Mouse (Mus musculus) gastrocnemius, adult 18-20 months (tissue): ENCODE data around the gene Shb. TPM values are rescaled to one million over a fixed set of nuclear protein-coding genes. Genes with fewer than 3 reads are reported as not detected.

Source experiments
- DNase-seq: peaks from one replicate; pipeline ENCODE4 v3.0.0; 2021; ENCODE audit warnings: low spot score
- total RNA-seq, 2 experiments: library from RNA; stranded (reverse); gene quantifications; 2 replicates each; pipeline ENCODE4 v1.2.3; 2021

The Shb gene
- total RNA-seq, 2 experiments from 2014 or later: 5.6 to 6.8 TPM

DNA sequence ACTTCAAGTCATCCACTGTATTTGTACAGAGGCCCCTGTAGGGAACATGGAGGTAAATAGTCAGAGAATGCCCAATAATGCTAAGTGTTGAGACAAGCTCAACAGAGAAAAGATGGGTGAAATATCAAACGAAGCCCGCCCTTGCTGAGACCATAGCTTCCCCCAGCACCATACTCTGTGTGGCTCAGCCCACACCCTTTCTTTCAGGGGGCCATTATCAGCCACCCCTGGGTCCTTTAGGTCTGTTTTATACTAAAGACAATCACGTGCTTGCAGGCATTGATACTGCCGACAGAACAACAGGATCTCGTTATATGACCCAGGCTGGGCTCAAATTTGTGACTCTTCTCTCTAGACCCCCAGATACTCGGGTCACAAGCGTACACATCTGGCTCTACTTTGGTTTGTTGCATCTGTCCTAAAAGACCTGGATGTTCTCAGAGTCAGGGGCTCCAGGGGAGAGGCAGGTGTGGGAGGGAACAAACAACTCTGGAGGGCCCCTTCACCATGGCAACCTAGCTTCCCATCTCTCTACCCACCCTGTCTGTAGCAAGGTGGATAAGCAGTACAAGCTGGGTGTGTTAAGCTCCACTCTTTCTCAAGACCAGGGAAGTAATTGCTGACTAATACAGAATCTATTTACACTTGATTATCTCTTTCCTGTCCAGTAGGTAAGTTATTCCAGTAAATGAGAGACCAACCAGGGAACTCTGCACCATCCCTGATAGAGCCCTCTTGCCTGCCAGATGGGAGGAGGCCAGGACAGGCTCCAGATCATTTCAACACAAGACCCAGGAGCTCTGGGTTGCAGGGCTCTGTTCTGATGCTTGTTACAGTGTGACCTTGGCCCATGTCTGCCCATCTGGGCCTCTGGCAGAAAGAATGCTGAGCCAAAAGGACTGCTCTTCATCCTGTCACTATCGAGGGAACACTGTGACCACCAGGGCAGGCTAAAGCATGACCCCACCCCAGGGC is 48.7 kb downstream of the Shb start:
- no peak for DNase-seq

DNA sequence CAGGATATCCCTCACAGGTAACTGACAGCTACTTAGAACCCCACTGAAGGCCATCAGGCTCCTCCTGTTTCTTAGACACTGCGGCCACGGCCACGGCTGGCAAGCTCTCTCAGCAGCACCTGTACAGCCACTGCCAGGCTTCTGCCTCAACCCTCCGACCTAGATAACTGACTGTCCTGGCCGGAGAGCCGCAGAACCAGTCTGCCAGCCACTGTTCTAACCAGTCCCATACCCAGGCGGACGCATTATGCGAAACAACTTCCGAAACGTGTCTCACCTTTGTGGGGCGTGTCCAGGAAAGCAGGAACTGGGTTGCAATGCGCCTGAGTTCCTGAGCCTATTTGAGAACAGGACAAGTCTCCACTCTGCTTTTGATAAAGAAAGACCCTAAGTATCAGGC is 50.0 kb downstream of the Shb start:
- DNase-seq: no peak

DNA sequence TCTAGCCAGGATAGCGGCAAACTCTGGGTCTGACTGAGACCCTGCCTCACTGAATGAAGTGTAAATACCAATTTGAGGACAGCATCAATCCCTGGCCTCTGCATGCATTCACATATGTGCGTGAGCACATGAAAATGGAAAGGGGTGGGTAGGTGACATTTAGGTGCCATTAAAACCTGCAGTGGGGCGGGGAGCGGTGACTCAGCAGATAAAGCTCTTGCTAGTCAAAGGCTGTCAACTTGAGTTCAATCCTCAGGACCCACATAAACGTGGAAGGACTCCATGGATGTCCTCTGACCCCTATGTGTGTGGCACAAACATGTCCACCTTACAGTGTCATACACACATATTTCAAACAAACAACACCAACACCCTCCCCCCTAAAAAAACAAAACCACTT is 50.8 kb downstream of the Shb start:
- DNase-seq: no peak

DNA sequence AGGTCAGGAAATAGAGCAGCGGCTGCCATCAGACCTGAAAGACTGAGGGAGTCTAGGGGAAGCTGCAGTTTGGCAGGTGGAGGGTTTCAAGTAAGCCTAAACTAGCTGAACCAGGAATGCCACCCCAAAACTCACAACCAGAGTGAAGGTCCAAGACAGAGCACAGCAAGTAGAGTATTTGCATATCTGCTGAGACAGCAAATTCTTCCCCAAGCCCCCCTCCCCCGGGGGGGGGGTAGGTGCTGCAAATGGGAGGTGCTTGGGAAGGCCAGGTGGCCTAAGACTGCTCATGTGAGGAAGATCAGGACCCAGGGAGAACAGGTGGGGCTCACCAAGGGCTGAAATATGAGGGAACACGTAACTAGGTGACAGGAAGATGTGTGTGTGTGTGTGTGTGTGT is 51.7 kb downstream of the Shb start:
- DNase-seq: no peak

DNA sequence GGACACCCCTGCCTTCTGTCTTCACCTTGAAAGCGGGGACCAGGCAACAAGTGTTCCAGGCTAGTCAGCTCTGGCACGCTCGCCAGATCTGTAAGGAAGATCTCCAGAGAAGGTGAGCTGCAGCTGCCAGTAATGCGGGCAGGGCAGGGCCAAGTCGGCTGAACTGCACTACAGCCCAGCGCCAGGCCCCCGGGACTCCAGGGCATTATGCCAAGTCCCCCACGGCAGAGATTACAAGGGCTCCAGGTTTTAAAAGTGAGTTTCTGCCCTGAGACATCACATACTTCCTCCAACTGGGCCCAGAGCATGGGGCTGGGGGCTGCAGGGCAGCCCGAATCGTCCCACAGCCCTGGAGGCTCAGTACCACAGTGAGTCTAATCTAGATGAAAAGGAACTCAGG is 52.8 kb downstream of the Shb start:
- DNase-seq: no peak

DNA sequence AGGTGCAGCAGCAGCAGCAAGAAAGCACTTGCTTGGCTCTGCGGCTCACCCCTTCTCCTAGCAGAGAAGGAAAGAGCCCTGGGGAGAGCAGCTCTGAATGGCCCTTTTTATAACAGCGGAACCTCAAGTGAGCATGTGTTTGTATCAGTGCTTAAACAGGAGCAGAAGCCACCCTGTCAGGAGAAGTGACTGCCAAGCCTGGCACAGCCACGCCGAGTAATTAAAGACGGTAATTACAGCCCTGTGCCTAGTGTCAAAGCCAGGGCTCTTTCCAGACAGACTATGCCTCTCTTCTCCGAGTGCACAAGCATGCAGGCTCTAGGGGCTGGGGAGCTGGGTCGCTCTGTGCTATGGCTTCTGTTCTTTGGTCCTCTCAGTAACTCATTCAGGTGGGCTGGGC is 54.1 kb downstream of the Shb start:
- no peak for DNase-seq

DNA sequence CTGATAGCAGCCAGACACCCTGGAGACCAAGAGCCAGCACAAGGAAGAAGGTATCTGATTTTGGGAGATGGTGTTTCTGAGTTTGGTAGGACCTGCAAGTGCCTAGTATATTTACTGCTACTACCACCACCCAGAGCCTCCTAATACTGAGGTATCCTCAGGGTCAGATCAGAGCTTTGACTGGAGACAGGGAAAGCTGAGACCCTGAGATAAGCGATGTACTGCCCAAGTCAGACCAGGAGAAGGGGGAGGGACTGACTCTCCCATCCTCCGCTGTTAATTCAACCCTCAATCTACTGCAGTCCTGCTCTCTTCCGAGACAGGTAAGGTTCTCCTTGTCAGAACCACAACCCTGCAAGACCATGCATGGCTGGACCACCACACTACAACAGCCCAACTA is 55.2 kb downstream of the Shb start:
- DNase-seq: no peak

DNA sequence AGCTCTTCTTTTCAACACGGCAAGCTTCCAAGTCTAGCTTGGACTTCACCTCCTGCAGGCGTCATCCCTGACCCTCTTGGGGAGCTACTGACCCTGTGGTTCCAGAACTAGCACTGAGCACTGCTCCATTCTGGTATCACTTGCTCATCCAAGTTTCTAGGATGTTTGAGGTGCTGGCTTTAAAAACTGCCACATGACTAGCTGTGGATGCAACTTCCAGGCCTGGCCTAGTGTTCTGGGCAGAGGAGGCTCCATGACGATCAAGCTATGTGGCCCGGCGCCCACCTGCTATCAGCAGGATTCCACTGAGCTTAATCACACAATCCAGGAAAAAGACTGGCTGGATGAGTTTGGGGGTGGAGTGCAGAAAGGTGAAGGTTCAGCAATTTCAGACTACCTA is 57.4 kb downstream of the Shb start:
- DNase-seq: peak; percentile 59

DNA sequence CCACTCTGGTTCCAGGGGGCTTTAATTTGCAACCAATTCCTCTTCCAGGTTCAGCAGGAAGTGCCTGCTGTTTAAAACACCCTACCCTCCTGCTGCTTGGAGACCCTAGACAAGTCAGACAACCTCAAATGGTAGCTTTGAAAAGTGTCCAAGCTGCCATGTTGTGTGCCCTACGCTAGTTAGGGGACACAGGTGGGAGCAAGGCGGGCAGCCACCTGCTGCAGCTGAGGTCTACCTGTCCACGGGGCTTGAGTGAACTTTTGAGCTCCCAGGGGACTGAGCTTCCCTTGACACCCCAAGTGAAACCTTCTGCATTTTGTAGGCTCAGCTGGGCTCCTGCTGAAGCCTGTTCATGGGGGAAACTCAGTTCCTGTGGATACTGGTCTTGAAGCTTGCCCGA is 58.1 kb downstream of the Shb start:
- no peak for DNase-seq

DNA sequence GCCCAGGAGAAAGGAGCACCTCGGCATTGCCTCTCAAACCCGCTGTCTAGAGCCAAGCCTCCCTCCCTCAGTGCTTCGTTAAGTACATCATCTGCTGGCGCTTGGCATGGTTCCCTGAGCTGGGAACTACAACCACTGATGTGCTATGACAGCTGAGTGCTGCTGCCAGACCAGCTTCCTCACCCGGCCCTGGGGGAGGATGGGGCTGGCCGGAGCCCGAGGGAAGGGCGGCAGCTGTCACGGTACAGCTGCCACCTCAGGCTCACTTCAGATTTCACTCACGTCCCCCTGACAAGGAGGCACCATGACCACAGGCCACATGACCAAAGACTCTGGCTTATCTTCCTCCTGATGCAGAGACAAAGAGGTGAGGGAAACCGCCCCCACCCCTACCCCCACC is 59.1 kb downstream of the Shb start:
- peak; percentile 92 for DNase-seq

DNA sequence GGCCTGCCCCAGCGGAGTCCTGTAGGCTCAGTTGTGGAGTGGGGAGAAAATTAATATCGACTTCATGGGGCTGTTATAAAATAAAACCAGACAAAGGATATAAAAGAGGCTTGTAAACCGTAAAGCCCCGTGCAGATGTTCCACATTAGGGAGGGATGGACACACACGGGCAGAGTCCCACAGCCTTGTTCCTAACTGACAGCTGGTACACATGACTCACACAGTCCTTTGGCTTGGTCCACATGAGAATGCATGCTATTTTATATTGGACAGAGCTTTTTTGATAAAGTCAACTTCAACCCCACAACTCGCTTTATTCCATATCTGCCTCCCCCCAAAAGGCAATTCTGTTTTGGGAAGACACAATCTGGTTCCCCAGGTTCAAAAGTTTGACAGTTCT is 59.6 kb downstream of the Shb start:
- DNase-seq: no peak

DNA sequence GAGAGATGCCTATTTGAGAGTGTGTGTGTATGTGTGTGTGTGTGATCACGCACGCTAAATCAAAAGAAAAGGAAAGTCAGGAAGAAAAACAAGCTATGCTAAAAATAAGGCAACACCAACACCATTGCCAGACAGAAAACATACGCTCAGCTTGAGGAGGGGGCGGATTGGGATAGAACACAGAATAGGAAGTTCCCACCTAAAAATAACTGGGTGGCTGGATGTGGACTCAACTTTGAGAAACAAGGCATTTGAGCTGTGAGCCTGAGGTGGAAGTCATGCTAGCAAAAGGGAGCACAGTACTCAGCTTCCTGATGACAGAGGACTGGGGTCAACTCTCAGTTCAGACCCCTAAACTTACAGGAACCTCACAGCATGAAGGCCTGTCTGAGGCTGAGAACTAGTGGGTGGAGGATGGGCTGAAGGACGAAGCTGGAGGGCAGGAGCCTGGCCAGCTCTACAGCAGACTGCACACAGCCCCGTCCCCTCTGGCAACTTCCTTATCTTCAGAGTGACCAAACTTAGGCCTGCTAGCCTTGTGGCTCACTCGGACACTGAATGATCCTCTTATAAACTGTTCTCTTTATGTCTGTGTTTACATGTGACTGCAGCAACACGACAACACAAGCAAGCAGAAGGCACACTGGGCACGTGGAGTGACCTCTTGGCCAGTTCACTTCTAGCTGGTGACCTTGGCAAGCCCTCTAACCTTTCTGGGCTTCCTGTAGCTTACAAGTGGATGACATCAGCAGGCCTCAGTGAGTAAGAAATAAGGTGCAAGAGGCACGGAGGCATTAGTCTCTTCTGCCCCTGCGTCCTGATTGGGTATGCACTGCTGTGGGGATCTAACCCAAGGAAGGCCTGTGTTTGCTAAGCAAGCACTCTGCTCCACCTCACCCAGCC is 60.4 kb downstream of the Shb start:
- no peak for DNase-seq

DNA sequence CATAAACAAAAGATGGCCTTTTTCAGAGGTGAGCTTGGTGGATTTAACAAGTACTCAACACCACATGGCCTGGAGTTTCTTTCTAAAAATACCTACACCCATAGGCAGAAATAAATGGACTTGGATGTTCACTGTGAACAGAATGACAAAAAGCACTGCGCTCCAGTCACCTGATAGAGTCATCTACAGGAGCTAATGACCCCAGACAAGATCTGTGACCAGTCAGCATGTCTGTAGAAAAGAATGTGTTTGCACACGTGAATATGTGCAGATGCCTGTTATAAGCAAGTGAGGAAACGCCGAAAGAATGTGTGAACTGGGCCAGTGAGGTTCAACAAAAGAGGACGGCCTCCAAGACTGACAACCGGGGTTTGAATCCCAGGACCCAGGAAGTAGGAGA is 63.2 kb downstream of the Shb start:
- DNase-seq: no peak

DNA sequence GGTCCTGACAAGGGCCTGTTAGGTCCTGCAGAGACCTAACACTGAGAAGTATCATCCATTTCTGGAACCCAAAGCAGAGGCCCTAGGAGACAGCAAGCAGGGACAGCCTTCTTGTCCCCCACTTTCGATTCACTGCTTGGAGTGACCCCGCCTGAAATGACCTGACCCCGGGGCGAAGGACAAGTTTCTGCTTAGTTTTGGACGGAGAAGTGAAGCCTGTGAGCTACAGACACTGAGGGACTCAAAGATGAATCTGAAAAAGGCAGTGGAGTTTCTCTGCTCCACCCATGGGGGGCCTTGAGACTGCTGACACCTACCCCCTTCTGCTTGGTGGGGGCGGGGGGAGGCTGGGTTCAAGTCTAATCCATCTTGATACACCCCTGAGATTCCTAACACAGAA is 63.8 kb downstream of the Shb start:
- DNase-seq: no peak

DNA sequence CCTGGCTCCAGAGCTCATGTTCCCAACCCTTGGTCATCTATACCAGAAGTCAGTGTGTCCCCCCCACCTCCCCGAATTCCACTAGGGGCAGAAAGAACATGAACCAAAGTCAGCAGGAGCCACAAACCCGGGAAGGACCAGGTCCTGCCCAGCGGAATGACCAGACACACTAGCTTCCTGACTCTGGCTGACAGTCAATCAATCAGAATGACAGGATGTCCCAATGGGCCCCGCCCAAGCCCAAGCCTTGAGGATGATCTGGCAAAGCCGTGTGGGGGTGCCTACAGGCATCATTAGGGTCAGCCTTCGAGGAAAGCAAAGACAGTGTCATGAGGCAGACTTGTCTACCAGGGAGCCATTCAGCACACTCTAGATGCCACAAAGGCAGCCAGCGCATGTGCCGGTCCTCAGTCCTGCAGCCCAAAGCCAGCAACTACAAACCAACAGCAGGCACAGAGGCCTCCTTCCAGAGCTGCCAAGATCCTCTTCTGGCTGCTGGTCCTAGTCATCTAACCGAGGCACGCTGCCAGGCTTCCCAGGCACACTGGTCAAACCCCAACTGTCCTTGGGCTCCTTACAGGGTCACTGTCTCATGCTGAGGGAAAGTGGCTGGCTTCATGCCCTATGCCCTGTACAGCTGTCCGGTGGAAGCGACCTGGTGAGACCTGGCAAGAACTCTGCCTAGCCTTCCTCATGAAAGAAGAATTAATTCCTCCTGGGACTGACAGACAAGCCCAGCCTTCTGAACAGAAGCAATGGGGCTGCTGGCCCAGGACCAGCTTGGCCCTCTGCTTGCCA is 65.0 kb downstream of the Shb start:
- peak; percentile 92 for DNase-seq

DNA sequence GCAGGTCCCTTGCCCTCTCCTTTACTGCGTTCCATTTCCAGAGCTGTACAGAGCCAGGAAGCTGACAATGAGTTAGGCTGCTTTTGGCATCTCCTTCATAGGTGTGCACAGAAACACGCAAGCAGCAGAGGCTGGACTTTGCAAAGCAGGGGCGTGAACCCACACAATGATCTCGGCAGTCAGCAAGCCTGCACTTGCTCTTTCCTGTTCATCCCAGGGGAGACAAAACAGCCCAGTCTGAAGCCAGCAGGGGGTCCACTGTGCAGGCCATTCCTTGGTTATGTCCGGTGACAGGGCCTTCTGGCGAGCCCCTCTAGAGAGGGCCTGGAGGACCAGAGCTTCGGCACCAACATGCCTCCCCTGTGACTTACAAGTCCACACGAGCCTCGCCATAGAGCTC is 67.3 kb downstream of the Shb start:
- DNase-seq: no peak

DNA sequence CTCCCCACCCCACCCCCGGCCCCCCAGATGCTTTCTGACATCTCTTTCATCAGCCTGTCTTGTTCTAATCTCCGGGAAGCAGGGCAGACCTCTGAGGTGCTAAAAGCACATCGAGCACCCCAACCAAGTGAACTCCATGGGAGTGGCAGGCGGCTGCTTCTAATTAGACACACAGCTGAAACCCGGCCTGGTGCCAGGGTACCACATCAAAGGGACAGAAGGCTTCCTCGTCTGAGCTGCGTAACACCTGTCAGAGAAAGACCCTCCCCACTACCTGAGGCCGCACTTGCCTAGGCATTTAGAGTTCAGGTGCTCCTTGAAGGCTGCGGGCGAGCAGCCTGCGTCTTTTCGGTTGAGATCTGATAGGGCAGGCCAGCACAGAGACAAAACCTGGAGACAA is 67.7 kb downstream of the Shb start:
- DNase-seq: no peak

DNA sequence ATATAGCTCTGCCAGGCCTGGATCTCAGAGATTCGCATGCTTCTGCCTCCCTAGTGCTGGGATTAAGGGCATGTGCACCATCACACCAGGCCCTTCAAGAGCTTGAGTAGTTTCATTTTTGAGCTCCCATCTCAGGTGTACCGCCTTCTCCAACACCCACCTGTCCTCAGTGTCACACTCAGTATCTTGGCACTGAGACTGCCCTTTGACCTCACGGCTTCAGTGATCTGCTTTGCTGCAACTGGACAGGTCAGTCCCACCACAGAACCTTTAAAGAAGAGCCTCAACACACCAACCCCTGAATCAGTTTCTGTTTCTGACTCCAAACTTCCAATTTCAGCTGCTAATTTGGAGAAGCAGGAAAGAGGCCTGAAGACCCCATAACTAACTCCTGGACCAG is 68.1 kb downstream of the Shb start:
- DNase-seq: no peak

DNA sequence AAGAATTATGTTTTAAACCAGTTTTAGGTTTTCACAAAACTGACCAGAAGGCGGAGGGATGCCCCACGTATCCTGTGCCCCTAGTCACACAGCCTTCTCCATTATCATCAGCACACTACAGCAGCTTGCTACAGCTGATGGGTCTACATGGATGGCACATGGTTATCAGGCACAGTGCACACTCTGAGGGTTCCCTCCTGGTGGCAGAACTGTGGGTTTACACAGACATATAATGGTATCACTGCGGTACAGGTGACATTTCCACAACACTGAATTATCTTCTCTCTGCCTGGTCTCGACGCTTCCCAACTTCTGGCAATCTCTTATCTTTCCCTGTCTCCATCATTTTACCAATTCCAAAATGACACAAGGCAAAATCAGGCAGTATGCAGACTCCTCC is 69.6 kb downstream of the Shb start:
- DNase-seq: no peak

DNA sequence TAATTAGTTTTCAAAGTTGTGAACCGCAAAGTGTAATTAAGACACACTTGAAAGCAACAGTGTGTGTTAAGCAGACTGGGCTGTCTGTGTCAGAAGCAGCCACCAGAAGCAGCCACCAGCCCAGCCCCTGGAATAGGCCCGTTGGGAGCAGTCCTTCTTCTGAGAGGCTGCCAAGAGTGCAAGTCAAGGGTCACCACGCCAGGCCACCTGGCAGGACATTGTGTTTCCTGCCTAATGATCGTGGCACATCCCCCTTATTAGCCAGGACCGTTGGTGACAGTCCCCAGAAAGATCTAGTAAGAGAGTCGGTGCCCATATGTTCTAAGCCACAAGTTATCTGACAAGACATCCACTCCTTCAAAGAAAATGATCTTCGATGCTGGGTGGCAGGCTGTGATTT is 70.6 kb downstream of the Shb start:
- peak; percentile 82 for DNase-seq

DNA sequence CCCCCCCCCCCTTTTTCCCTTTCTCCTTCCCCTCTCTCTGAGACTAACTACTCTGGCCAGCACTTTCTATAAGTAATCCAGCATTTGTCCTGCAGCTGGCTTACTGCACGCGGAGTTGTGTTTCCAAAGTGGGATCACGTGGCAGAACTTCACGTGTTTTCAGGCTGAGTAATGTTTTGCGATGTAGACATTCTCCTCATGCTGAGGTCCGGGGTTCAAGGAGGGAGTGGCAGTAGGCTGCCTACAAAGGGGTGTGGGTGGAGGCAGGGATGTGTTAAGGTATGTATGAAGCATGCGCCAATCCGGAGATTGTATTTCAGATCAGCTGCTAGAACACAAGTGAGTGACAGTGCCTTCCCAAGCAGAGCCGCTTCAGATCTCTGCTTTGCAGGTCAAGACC is 72.9 kb downstream of the Shb start:
- no peak for DNase-seq

DNA sequence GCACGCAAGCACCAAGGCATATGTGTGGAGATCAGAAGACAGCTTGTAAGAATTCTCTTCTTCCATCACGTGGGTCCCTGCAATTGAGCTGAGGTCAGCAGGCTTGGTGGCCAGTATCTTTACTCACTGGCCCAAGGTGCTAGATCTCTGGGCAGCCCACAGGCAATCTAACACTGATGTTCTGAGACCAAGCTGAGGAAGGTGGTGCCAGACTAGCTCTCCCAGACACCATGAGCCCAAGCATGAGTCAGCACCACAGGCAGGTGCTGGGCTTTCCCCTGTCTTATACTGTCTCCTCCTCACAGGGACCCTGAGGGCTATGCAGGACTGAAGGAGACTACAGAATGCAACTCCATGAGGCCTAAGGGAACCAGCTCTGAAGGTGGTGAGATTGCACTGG is 74.7 kb downstream of the Shb start:
- DNase-seq: no peak
